Mouse (Mus musculus) lung, adult 2 months (tissue): ENCODE measurements at regions not wholly inside any gene's neighbourhood (a gene's known extent, or its start where the extent isn't known, plus 50 kb on each side); places are given as distances from the start of the nearest gene placed in this dataset.

Source experiments
- CTCF ChIP-seq: fragments of 200-500 bp; IDR thresholded peaks from 2 replicates; pipeline ENCODE4 v1.5.1; 2011; ENCODE audit warnings: mild to moderate bottlenecking, low read length, control low read depth; ENCODE audit not compliant: insufficient read depth
- POLR2A ChIP-seq: fragments of 200-500 bp; IDR thresholded peaks from 2 replicates; pipeline ENCODE4 v1.6.1; 2011; ENCODE audit warnings: low read depth, mild to moderate bottlenecking, control low read depth, low read length, borderline replicate concordance; ENCODE audit errors: extremely low read depth

DNA sequence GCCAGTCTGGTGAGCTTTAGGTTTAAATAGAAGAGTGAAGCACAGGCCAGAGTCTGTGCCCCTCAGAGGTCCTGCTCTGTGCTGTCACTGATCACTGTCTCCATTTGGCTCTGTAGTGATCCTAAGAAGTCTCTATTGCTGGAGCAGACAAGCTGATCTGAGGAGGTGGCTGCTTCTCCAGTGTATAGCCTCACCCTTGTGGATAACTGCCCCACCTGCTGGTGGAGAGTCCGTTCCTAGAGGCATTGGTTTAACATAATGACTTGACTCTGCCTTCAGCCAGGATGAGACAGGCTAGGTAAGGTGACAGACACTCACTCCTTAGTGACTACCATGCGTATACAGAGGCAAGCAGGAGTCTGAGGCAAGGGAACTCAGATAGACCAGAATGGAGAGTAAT, 136.5 kb upstream of the Foxn2 start:
- peak; percentile 59 for TF ChIP-seq CTCF
- TF ChIP-seq POLR2A: no peak
